Mouse (Mus musculus) heart, postnatal 14 days (tissue): Measurements from ENCODE around the gene Dek. TPM values are rescaled to one million over a fixed set of nuclear protein-coding genes. Genes with fewer than 3 reads are reported as not detected.

Source experiments
- DNase-seq, 2 experiments: peaks; one replicate each; pipeline ENCODE4 v3.0.0; 2021 to 2022
- intact Hi-C: fragments of 180-260 bp; cut with DNase I; formaldehyde crosslinking; loops from one replicate; pipeline ENCODE4 v1.15.1; 2025
- total RNA-seq, 2 experiments: library from RNA; stranded (reverse); gene quantifications; 2 replicates each; pipeline ENCODE4 v1.2.3; 2021

The Dek gene
- total RNA-seq, 2 experiments from 2014 or later = 38.3 to 41.2 TPM

- intact Hi-C loops = no loop called here
- DNase-seq = no peak
Measured at GRCm38 (mm10) chr13:47063985-47064760, 41.8 kb downstream of the Dek start.

- intact Hi-C loops = no loop called here
- DNase-seq = no peak
Measured at GRCm38 (mm10) chr13:47062756-47063155, 43.2 kb downstream of the Dek start.

- intact Hi-C loops = no loop called here
- DNase-seq = no peak
Measured at GRCm38 (mm10) chr13:47056781-47057180, 49.2 kb downstream of the Dek start.

- DNase-seq = no peak
- intact Hi-C loops = no loop called here
Measured at GRCm38 (mm10) chr13:47056126-47056525, 49.9 kb downstream of the Dek start.

- intact Hi-C loops = no loop called here
- no peak for DNase-seq
Measured at GRCm38 (mm10) chr13:47053971-47054370, 52.0 kb downstream of the Dek start.

- intact Hi-C loops = no loop called here
- DNase-seq = no peak
Measured at GRCm38 (mm10) chr13:47050009-47050408, 56.0 kb downstream of the Dek start.

- intact Hi-C loops = no loop called here
- peak in 1 of 2 experiments; percentile 18 for DNase-seq
Measured at GRCm38 (mm10) chr13:47047996-47048395, 58.0 kb downstream of the Dek start.

- intact Hi-C loops = no loop called here
Measured at GRCm38 (mm10) chr13:47044617-47044947, 61.4 kb downstream of the Dek start, which contains the start of gene Tpmt. Gene Tpmt, minus strand, starts transcription at chr13:47044737.

GRCm38 (mm10) chr13:47043833-47044616 lies 62.0 kb downstream of the Dek start:
- peak; percentile 13 to 19 for DNase-seq
- intact Hi-C loops = no loop called here

More at GRCm38 (mm10) chr13:47044617-47044947, 61.4 kb downstream of the Dek start, which contains the start of gene Tpmt:
- peak; percentile 7 to 12 for DNase-seq

- peak; percentile 99 to 100 for DNase-seq
- intact Hi-C loops = no loop called here
Measured at GRCm38 (mm10) chr13:47043030-47043680, 62.8 kb downstream of the Dek start, which contains the start of gene Kdm1b. Gene Kdm1b, plus strand, starts transcription at chr13:47043499.

GRCm38 (mm10) chr13:47042024-47042633 lies 63.9 kb downstream of the Dek start:
- intact Hi-C loops = no loop called here
- DNase-seq = peak in 1 of 2 experiments; percentile 3

- DNase-seq = no peak
- intact Hi-C loops = no loop called here
Measured at GRCm38 (mm10) chr13:47040061-47040460, 65.9 kb downstream of the Dek start.

- intact Hi-C loops = no loop called here
- DNase-seq = no peak
Measured at GRCm38 (mm10) chr13:47037946-47038345, 68.1 kb downstream of the Dek start.

Other genes starting within 250 kb of the Dek start
- gene Kif13a, start 176.3 kb downstream of the Dek start, total RNA-seq = 100 to 1,000 TPM in 1 of 2 experiments, 10 to 100 TPM in 1; 95.6 to 104 TPM
- gene Nhlrc1, start 91.4 kb downstream of the Dek start, total RNA-seq = 1 to 10 TPM; 3.8 to 4.1 TPM
- gene Kdm1b, start 62.7 kb downstream of the Dek start, total RNA-seq = 1 to 10 TPM; 7.6 to 8.5 TPM
- gene Tpmt, start 61.5 kb downstream of the Dek start, total RNA-seq = 1 to 10 TPM; 6.1 to 6.7 TPM
- gene Rnf144b, start 16.5 kb upstream of the Dek start, total RNA-seq = 10 to 100 TPM; 16.5 to 19.8 TPM